Mouse (Mus musculus) embryo, embryonic 9.5 days (tissue): ENCODE results near the gene Crybg2.
A peak's percentile ranks its signal among the peaks of the same experiment; 100 is the strongest.

Experiments used
- DNase-seq: peaks from one replicate; pipeline ENCODE4 v3.0.0-alpha.2; 2017; ENCODE audit errors: extremely low spot score

Crybg2 gene

GRCm38 (mm10) chr4:134119644-134120043, 59.0 kb downstream of the Crybg2 start:
- DNase-seq = no peak

GRCm38 (mm10) chr4:134120192-134120805, 59.7 kb downstream of the Crybg2 start:
- no peak for DNase-seq

GRCm38 (mm10) chr4:134120916-134121315, 60.3 kb downstream of the Crybg2 start:
- no peak for DNase-seq

- DNase-seq = no peak
These were observed 61.0 kb downstream of the Crybg2 start for GRCm38 (mm10) chr4:134121571-134121970.

- no peak for DNase-seq
These were observed 61.7 kb downstream of the Crybg2 start for GRCm38 (mm10) chr4:134122281-134122680.

- DNase-seq = no peak
These were observed 62.5 kb downstream of the Crybg2 start for GRCm38 (mm10) chr4:134123147-134123546.

- peak; percentile 67 for DNase-seq
These were observed 63.3 kb downstream of the Crybg2 start for GRCm38 (mm10) chr4:134123680-134124551.

GRCm38 (mm10) chr4:134125383-134126060, 64.9 kb downstream of the Crybg2 start:
- DNase-seq = no peak

- no peak for DNase-seq
These were observed 65.9 kb downstream of the Crybg2 start for GRCm38 (mm10) chr4:134126300-134127120.

GRCm38 (mm10) chr4:134127121-134127455, 66.5 kb downstream of the Crybg2 start:
- no peak for DNase-seq

GRCm38 (mm10) chr4:134127793-134128192, 67.2 kb downstream of the Crybg2 start:
- no peak for DNase-seq

- DNase-seq = peak; percentile 88
These were observed 67.8 kb downstream of the Crybg2 start, which contains the start of gene Sh3bgrl3 for GRCm38 (mm10) chr4:134128221-134128982. Sh3bgrl3 (minus strand) TSS chr4:134128789.

GRCm38 (mm10) chr4:134128983-134129362, 68.4 kb downstream of the Crybg2 start:
- no peak for DNase-seq

GRCm38 (mm10) chr4:134129482-134129881, 68.9 kb downstream of the Crybg2 start:
- DNase-seq = no peak

- DNase-seq = no peak
These were observed 71.5 kb downstream of the Crybg2 start for GRCm38 (mm10) chr4:134132117-134132516.

- DNase-seq = no peak
These were observed 72.0 kb downstream of the Crybg2 start for GRCm38 (mm10) chr4:134132519-134133095.

- no peak for DNase-seq
These were observed 75.8 kb downstream of the Crybg2 start for GRCm38 (mm10) chr4:134136280-134136926.

- no peak for DNase-seq
These were observed 78.2 kb downstream of the Crybg2 start for GRCm38 (mm10) chr4:134138857-134139256.
